Mouse (Mus musculus) kidney, adult 2 months (tissue): ENCODE results near the gene Wdr61. TPM values are rescaled to one million over a fixed set of nuclear protein-coding genes. Genes with fewer than 3 reads are reported as not detected.

Experiments used
- DNase-seq: peaks from one replicate; pipeline ENCODE4 v3.0.0; 2021
- H3K27ac ChIP-seq: fragments of 200-500 bp; 2 replicates; pipeline ENCODE4 v1.5.1; 2012; ENCODE audit warnings: low read depth, low read length, control low read depth, inconsistent platforms; ENCODE audit not compliant: insufficient read depth
- H3K27me3 ChIP-seq: fragments of 200-500 bp; replicated peaks from 2 replicates; pipeline ENCODE4 v1.6.1; 2012; ENCODE audit warnings: mild to moderate bottlenecking, moderate library complexity, low read length, inconsistent platforms; ENCODE audit not compliant: control insufficient read depth, insufficient read depth
- H3K36me3 ChIP-seq: fragments of 200-500 bp; 2 replicates; pipeline ENCODE4 v1.6.1; 2012; ENCODE audit warnings: mild to moderate bottlenecking, moderate library complexity, low read length, inconsistent platforms; ENCODE audit not compliant: control insufficient read depth, insufficient read depth
- H3K4me1 ChIP-seq: fragments of 200-500 bp; 2 replicates; pipeline ENCODE4 v1.6.1; 2011; ENCODE audit warnings: low read length; ENCODE audit not compliant: control insufficient read depth, insufficient read depth
- H3K4me3 ChIP-seq: fragments of 200-500 bp; 2 replicates; pipeline ENCODE4 v1.5.1; 2011; ENCODE audit warnings: mild to moderate bottlenecking, low read depth, low read length, control low read depth; ENCODE audit not compliant: insufficient read depth
- CTCF ChIP-seq: fragments of 200-500 bp; conservative IDR thresholded peaks from 2 replicates; pipeline ENCODE4 v1.5.1; 2011; ENCODE audit warnings: low read depth, mild to moderate bottlenecking, control low read depth, low read length, moderate library complexity, mixed read lengths; ENCODE audit not compliant: insufficient read depth, insufficient read length
- POLR2A ChIP-seq: fragments of 200-500 bp; IDR thresholded peaks from one replicate; pipeline ENCODE4 v1.6.1; 2011; ENCODE audit warnings: low read depth, low read length, control low read depth
- WGBS: fragments of 180-500 bp; shearing (Covaris S2); methylation state at CpG from one replicate; pipeline ENCODE4 v1.1.7; 2018; 5-methylcytosine and 5-hydroxymethylcytosine counted together
- polyA plus RNA-seq: library from polyadenylated mRNA; depleted of rRNA; stranded (reverse); fragments of >200 nt; gene quantifications from 2 replicates; pipeline ENCODE4 v1.2.3, GENCODE M21; 2012

Wdr61 gene
- polyA plus RNA-seq, 1 experiment, result 51.9 TPM

DNA sequence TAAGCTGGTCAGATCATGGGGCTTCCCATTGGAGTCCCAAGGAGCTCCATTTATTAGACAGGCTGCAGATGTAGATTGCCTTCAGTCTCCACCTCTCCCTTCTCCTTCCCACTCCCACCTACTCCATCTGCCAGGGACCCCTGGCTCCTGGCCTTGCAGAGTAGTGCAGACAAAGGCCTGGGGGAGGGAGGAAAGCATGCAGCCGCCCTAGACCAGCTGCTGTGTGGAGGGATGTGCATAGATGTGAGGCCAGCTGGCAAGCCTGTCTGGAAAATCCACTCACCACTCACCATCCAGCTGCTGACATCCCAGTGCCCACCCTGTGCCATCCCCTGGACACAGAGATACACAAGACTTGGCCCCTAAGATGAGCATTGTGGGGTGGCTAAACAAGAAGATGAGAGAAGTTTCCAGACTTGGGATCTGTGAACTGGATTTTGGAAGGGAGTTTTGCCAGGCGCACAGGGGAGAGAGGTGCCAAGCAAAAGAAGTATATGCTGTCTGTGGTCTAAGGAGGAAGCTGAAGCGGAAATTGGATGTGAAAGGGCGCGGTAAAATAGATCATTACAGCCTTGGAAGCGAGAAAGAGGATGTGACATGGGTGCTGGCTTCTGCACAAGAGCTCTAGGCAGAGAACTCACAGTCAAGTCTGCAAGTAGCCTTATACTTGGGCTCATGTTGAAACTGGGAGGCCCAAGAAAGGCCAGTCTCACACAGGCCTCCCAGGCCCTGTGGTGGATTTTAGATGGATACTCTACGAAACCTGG, 16.1 kb upstream of the Wdr61 start:
- no peak for DNase-seq
- WGBS, result 83% methylated on average over 7 of the region's 7 CpGs
- no peaks in the 10 kb centered on the region for H3K27me3 ChIP-seq
- no peaks in the 10 kb centered on the region for H3K36me3 ChIP-seq
- H3K4me3 ChIP-seq, result no peak overlapping the region
- no peak overlapping the region for H3K27ac ChIP-seq
- TF ChIP-seq CTCF (no peak), POLR2A (no peak)
- H3K4me1 ChIP-seq, result no peaks in the 10 kb centered on the region

DNA sequence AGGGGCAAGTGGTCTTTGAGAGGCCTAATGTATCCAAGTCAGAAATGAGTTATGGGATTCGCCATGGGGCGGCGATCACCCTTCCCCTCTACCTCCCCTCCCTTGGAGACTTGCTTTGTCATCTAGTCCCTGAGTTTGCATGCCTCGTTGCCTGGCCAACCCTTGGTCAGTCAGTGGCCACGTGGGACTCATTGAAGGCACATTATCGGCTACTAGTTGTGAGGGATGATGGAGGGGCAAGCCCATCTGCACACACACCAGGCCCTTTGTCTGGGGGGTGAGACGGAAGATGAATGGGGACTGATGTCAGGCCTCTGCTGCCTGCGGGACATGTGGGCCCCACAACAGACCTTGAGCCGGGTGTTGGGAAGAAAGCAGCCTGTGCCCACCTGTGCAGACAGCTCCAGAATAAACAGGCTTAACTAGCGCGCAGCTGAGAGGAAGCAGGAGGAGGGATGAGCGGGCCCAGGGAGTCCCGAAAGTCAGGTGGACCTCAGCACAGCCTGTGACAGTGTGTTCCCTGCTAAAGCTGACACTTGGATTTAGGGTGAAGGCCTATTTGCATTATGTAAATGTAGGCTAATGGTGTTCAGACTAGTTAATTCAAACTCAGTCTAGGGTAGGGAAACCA, 11.5 kb upstream of the Wdr61 start:
- H3K36me3 ChIP-seq, result no peaks in the 10 kb centered on the region
- H3K27ac ChIP-seq, result no peak overlapping the region
- H3K27me3 ChIP-seq, result no peaks in the 10 kb centered on the region
- TF ChIP-seq POLR2A (no peak), CTCF (no peak)
- H3K4me3 ChIP-seq, result no peak overlapping the region
- WGBS, result 65% methylated on average over 13 of the region's 13 CpGs
- no peaks in the 10 kb centered on the region for H3K4me1 ChIP-seq
- no peak for DNase-seq

- WGBS, result 81% methylated on average over 4 of the region's 4 CpGs
Measured at GRCm38 (mm10) chr9:54743891-54744290, 9.6 kb upstream of the Wdr61 start.

GRCm38 (mm10) chr9:54738376-54738775, 4.1 kb upstream of the Wdr61 start:
- no peak overlapping the region for H3K4me3 ChIP-seq
- DNase-seq, result peak; percentile 59
- H3K4me1 ChIP-seq, result peaks cover 3% of the 10 kb centered on the region; the same call in 1 of the 2 replicates
- H3K27me3 ChIP-seq, result no peaks in the 10 kb centered on the region
- H3K36me3 ChIP-seq, result no peaks in the 10 kb centered on the region
- no peak overlapping the region for H3K27ac ChIP-seq
- 36% methylated on average over 3 of the region's 3 CpGs for WGBS
- no peak for TF ChIP-seq POLR2A
- peak; percentile 77 for TF ChIP-seq CTCF

More at GRCm38 (mm10) chr9:54743891-54744290, 9.6 kb upstream of the Wdr61 start:
- H3K27me3 ChIP-seq, result no peaks in the 10 kb centered on the region
- no peak overlapping the region for H3K4me3 ChIP-seq
- no peak for DNase-seq
- no peaks in the 10 kb centered on the region for H3K36me3 ChIP-seq
- no peak for TF ChIP-seq CTCF
- no peak for TF ChIP-seq POLR2A
- no peaks in the 10 kb centered on the region for H3K4me1 ChIP-seq
- no peak overlapping the region for H3K27ac ChIP-seq

- no peak overlapping the region for H3K27ac ChIP-seq
- H3K4me3 ChIP-seq, result no peak overlapping the region
- H3K27me3 ChIP-seq, result no peaks in the 10 kb centered on the region
- TF ChIP-seq POLR2A, result no peak
- TF ChIP-seq CTCF, result peak; percentile 72
- 18% methylated on average over 9 of the region's 9 CpGs for WGBS
- H3K36me3 ChIP-seq, result no peaks in the 10 kb centered on the region
- DNase-seq, result peak; percentile 45
- H3K4me1 ChIP-seq, result peaks cover 6% of the 10 kb centered on the region; the same call in 1 of the 2 replicates
Measured at GRCm38 (mm10) chr9:54736284-54736701, 2.0 kb upstream of the Wdr61 start.

DNA sequence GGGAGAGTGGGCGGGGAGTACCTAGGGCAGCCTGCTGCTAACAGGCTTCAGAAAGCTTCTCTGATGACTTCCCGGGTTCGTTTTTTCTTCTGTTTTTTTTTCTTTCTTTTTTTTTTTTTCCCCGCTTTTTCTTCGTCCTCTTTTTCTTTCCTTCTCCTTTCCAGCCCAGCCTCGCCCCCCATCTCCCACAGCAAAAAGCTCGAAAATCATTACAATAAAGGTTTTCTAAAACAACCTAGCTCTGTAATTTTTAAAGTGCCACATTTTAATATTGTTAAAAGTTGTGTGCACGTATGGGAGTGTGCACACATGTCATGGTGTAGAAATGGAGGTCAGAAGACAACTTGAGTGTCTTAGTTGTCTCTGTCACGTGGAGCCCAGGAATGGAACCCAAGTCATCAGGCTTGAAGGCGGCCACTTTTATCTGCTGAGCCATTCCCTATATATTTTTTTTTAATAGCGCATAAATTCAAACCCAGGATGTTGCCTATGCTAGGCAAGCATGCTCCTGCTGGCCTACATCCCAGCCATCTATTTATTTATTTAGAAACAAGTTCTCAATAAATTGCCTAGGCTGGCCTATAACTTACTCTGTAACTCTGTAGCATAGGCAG, 427 bp upstream of the Wdr61 start:
- H3K27ac ChIP-seq, result no peak overlapping the region

DNA sequence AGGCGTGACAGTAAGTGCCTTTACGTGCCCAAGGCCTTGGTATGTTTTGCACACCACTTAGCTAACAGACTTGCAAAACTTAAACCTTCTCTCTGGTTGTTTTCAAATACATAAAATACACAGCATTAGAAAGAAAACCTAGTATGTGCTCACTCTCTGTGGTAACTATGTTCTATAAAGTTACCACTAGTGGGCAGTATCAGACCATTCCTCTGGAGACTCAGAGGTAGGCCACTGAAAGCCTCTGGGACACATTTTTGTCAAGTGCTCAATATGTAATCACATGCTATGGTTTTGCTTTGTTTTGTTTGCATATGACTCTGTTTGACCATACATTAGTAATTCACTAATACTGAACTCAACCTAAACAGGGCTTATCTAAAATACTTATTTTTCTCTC, 2.2 kb downstream of the Wdr61 start:
- Histone ChIP-seq H3K27ac (no peak overlapping the region), H3K4me3 (no peak overlapping the region), H3K36me3 (peaks cover 7% of the 10 kb centered on the region), H3K27me3 (no peaks in the 10 kb centered on the region), H3K4me1 (peaks cover 6% of the 10 kb centered on the region; the same call in 1 of the 2 replicates)
- DNase-seq, result peak; percentile 27
- 95% methylated on average over 2 of the region's 2 CpGs for WGBS
- TF ChIP-seq POLR2A, result no peak
- TF ChIP-seq CTCF, result no peak

More for the DNA sequence above, 427 bp upstream of the Wdr61 start:
- WGBS, result 18% methylated on average over 11 of the region's 11 CpGs
- TF ChIP-seq CTCF, result no peak
- no peak for TF ChIP-seq POLR2A
- H3K36me3 ChIP-seq, result no peaks in the 10 kb centered on the region
- no peak overlapping the region for H3K4me3 ChIP-seq
- H3K4me1 ChIP-seq, result peaks cover 6% of the 10 kb centered on the region; the same call in 1 of the 2 replicates
- H3K27me3 ChIP-seq, result no peaks in the 10 kb centered on the region
- no peak for DNase-seq
